Mouse (Mus musculus) stomach, postnatal 0 days (tissue): Measurements from ENCODE around the gene Frrs1l. TPM values are rescaled to one million over a fixed set of nuclear protein-coding genes. Genes with fewer than 3 reads are reported as not detected.

Experiments
- ATAC-seq: fragments of 200-750 bp; cut with Nextera tagmentation; 2 replicates; pipeline ENCODE4 v1.8.0; 2017; ENCODE audit not compliant: low FRiP score, low TSS enrichment
- DNase-seq: peaks from one replicate; pipeline ENCODE4 v3.0.0-alpha.2; 2016; ENCODE audit warnings: low spot score
- H3K27ac ChIP-seq: fragments of 300-500 bp; sonication (generic); replicated peaks from 2 replicates; pipeline ENCODE4 v1.5.1; 2014; ENCODE audit warnings: mild to moderate bottlenecking, control low read depth
- H3K27me3 ChIP-seq: fragments of 300-500 bp; sonication (generic); 2 replicates; pipeline ENCODE4 v1.6.1; 2014; ENCODE audit warnings: low read length; ENCODE audit not compliant: control insufficient read depth, insufficient read depth
- H3K36me3 ChIP-seq: fragments of 300-500 bp; sonication (generic); 2 replicates; pipeline ENCODE4 v1.6.1; 2014; ENCODE audit warnings: low read length, mixed read lengths; ENCODE audit not compliant: control insufficient read depth, insufficient read depth
- H3K4me1 ChIP-seq: fragments of 300-500 bp; sonication (generic); replicated peaks from 2 replicates; pipeline ENCODE4 v1.6.1; 2014; ENCODE audit warnings: antibody characterized with exemption; ENCODE audit not compliant: control insufficient read depth, insufficient read depth
- H3K4me2 ChIP-seq: fragments of 300-500 bp; sonication (generic); replicated peaks from 2 replicates; pipeline ENCODE4 v1.6.1; 2014; ENCODE audit warnings: low read depth, mild to moderate bottlenecking, control low read depth, moderate library complexity
- H3K4me3 ChIP-seq: fragments of 300-500 bp; sonication (generic); 2 replicates; pipeline ENCODE4 v1.5.1; 2014; ENCODE audit warnings: low read depth, low read length, control low read depth
- H3K9ac ChIP-seq: fragments of 300-500 bp; sonication (generic); 2 replicates; pipeline ENCODE4 v1.6.1; 2014; ENCODE audit warnings: mild to moderate bottlenecking, low read length, control low read depth, mixed read lengths
- H3K9me3 ChIP-seq: fragments of 300-500 bp; sonication (generic); 2 replicates; pipeline ENCODE4 v1.6.1; 2016; ENCODE audit warnings: low read length; ENCODE audit not compliant: control insufficient read depth
- CTCF ChIP-seq: IDR thresholded peaks from 2 replicates; pipeline ENCODE4 v1.5.1; 2016; ENCODE audit warnings: antibody characterized with exemption, low read depth, mild to moderate bottlenecking, moderate library complexity
- EP300 ChIP-seq: optimal IDR thresholded peaks from 2 replicates; pipeline ENCODE3; 2016; ENCODE audit warnings: antibody characterized with exemption
- WGBS: fragments of 180-500 bp; shearing (Covaris S2); extraction: QIAGEN DNeasy Blood & Tissue Kit; methylation state at CpG from one replicate; pipeline ENCODE4 v1.1.7; 2014; 5-methylcytosine and 5-hydroxymethylcytosine counted together
- polyA plus RNA-seq: library from polyadenylated mRNA; unstranded; fragments of >200 nt; fragmentation: Nextera tagmentation; extraction: Ambion mirVana; gene quantifications from 2 replicates; pipeline ENCODE4 v1.2.1, GENCODE M21; 2015

The Frrs1l gene
- polyA plus RNA-seq, result 0.21 TPM in 2 replicates

- no peak for ATAC-seq
- no peak for DNase-seq
- no peaks in the 10 kb centered on the region for H3K36me3 ChIP-seq
- TF ChIP-seq CTCF (no peak), EP300 (no peak)
- WGBS, result 0% methylated on average over 25 of the region's 44 CpGs
- no peak within 1 kb of the TSS for H3K27ac ChIP-seq
- 0 out of 2 replicates have a peak, but pooled peaks cover 3% of the 10 kb centered on the region for H3K4me1 ChIP-seq
- H3K4me3 ChIP-seq, result peak within 1 kb of the TSS; percentile 50
- no peaks in the 10 kb centered on the region for H3K27me3 ChIP-seq
- H3K9ac ChIP-seq, result peak within 1 kb of the TSS; percentile 53
- 0 out of 2 replicates have a peak, but pooled peaks cover 3% of the 10 kb centered on the region for H3K9me3 ChIP-seq
- peak within 1 kb of the TSS; percentile 97 for H3K4me2 ChIP-seq
These were observed at the start of gene Frrs1l for GRCm38 (mm10) chr4:56990215-56990584. Gene Frrs1l, minus strand, starts transcription at chr4:56990391.

GRCm38 (mm10) chr4:57039127-57040031 is 49.2 kb upstream of the Frrs1l start:
- H3K4me2 ChIP-seq, result peak overlapping the region; percentile 11; the same call in 1 of the 2 replicates
- H3K9ac ChIP-seq, result no peak overlapping the region
- DNase-seq (no peak), ATAC-seq (no peak)
- no peak overlapping the region for H3K4me3 ChIP-seq
- no peaks in the 10 kb centered on the region for H3K27me3 ChIP-seq
- H3K4me1 ChIP-seq, result no peaks in the 10 kb centered on the region
- no peak for TF ChIP-seq CTCF
- no peak for TF ChIP-seq EP300
- no peak overlapping the region for H3K27ac ChIP-seq
- WGBS, result 17% methylated on average over 22 of the region's 23 CpGs
- no peaks in the 10 kb centered on the region for H3K36me3 ChIP-seq
- no peaks in the 10 kb centered on the region for H3K9me3 ChIP-seq

- Histone ChIP-seq H3K27me3 (no peaks in the 10 kb centered on the region), H3K9me3 (no peaks in the 10 kb centered on the region), H3K36me3 (no peaks in the 10 kb centered on the region), H3K4me3 (no peak overlapping the region), H3K4me1 (no peaks in the 10 kb centered on the region), H3K4me2 (no peak overlapping the region), H3K9ac (no peak overlapping the region), H3K27ac (no peak overlapping the region)
- WGBS, result 76% methylated on average over 7 of the region's 7 CpGs
- DNase-seq, result no peak
- TF ChIP-seq EP300, result no peak
- TF ChIP-seq CTCF, result no peak
- ATAC-seq, result no peak
These were observed 47.4 kb upstream of the Frrs1l start for GRCm38 (mm10) chr4:57037554-57037953.

- no peak overlapping the region for H3K4me3 ChIP-seq
- no peaks in the 10 kb centered on the region for H3K36me3 ChIP-seq
- no peak overlapping the region for H3K27ac ChIP-seq
- TF ChIP-seq CTCF, result peak; percentile 33
- no peak for TF ChIP-seq EP300
- H3K27me3 ChIP-seq, result no peaks in the 10 kb centered on the region
- no peaks in the 10 kb centered on the region for H3K4me1 ChIP-seq
- H3K9me3 ChIP-seq, result no peaks in the 10 kb centered on the region
- ATAC-seq, result no peak
- no peak overlapping the region for H3K9ac ChIP-seq
- no peak overlapping the region for H3K4me2 ChIP-seq
- WGBS, result 67% methylated on average over 5 of the region's 5 CpGs
- no peak for DNase-seq
These were observed 44.0 kb upstream of the Frrs1l start for GRCm38 (mm10) chr4:57034169-57034568.

GRCm38 (mm10) chr4:57031440-57031839 is 41.2 kb upstream of the Frrs1l start:
- ATAC-seq (no peak), DNase-seq (no peak)
- H3K36me3 ChIP-seq, result no peaks in the 10 kb centered on the region
- H3K4me1 ChIP-seq, result no peaks in the 10 kb centered on the region
- no peak overlapping the region for H3K4me3 ChIP-seq
- H3K9me3 ChIP-seq, result no peaks in the 10 kb centered on the region
- WGBS, result 40% methylated on average over 4 of the region's 4 CpGs
- H3K9ac ChIP-seq, result no peak overlapping the region
- TF ChIP-seq EP300, result no peak
- H3K27me3 ChIP-seq, result no peaks in the 10 kb centered on the region
- H3K4me2 ChIP-seq, result no peak overlapping the region
- no peak overlapping the region for H3K27ac ChIP-seq

GRCm38 (mm10) chr4:57027954-57028353 is 37.8 kb upstream of the Frrs1l start:
- no peak for ATAC-seq
- H3K4me3 ChIP-seq, result no peak overlapping the region
- H3K27ac ChIP-seq, result no peak overlapping the region
- no peak for TF ChIP-seq CTCF
- no peak overlapping the region for H3K4me2 ChIP-seq
- DNase-seq, result no peak
- H3K36me3 ChIP-seq, result no peaks in the 10 kb centered on the region
- 55% methylated on average over 10 of the region's 10 CpGs for WGBS
- H3K9ac ChIP-seq, result no peak overlapping the region
- H3K9me3 ChIP-seq, result no peaks in the 10 kb centered on the region
- no peaks in the 10 kb centered on the region for H3K4me1 ChIP-seq
- no peaks in the 10 kb centered on the region for H3K27me3 ChIP-seq
